Comparison of ENCODE assay signal across 9 mouse cellular contexts in genomic region chr5:28462741-28463590, GRCm38 (mm10). TPM values are rescaled to one million over a fixed set of nuclear protein-coding genes. Genes with fewer than 3 reads are reported as not detected.
A peak's percentile ranks its signal among the peaks of the same experiment; 100 is the strongest.
DNase-seq lines count a peak whose midpoint lies in the region; ATAC-seq lines count a peak whose summit lies in the region.
"Had no signal": no experiment of that assay in that cellular context is flagged by ENCODE, and none has a peak within 500 bp of the region (broad histone marks: within the 10 kb centered on the region; RNA-seq: fewer than 3 reads in every experiment).

No protein-coding gene starts in this region.

- peaks cover 100% of the 10 kb centered on the region for H3K27me3 ChIP-seq in forebrain, embryonic 10.5 days (ENCODE audit: poor library complexity, severe bottlenecking)
- H3K27me3 ChIP-seq in kidney, embryonic 14.5 days (ENCODE audit: control insufficient read depth, insufficient read depth, low read length), result peaks cover 100% of the 10 kb centered on the region
- peaks cover 91% of the 10 kb centered on the region for H3K27me3 ChIP-seq in midbrain, embryonic 15.5 days (replicated peaks)

- H3K4me3 ChIP-seq in forebrain, embryonic 10.5 days, result peak overlapping the region; percentile 58
- peak overlapping the region; percentile 50 for H3K4me3 ChIP-seq in kidney, embryonic 14.5 days (ENCODE audit: low read length)
- H3K4me3 ChIP-seq in midbrain, embryonic 15.5 days, result peak overlapping the region; percentile 64

- H3K4me2 ChIP-seq in kidney, embryonic 14.5 days (replicated peaks; ENCODE audit: low read depth, low read length), result peak overlapping the region; percentile 89
- peak overlapping the region; percentile 92 for H3K4me2 ChIP-seq in midbrain, embryonic 15.5 days

- ATAC-seq in kidney, embryonic 14.5 days (ENCODE audit: low FRiP score, low TSS enrichment), result no peak
- no peak for ATAC-seq in midbrain, embryonic 15.5 days (replicated peaks)
- no peak for ATAC-seq in activated CD4-positive, CD25-positive, alpha-beta regulatory T cell, adult 4 months

- under 1% methylated on average over 33 of the region's 33 CpGs for WGBS in forebrain, embryonic 10.5 days
- WGBS in kidney, embryonic 14.5 days, result 1% methylated on average over 33 of the region's 33 CpGs
- WGBS in midbrain, embryonic 15.5 days, result 2% methylated on average over 33 of the region's 33 CpGs

- no peaks in the 10 kb centered on the region for H3K36me3 ChIP-seq in forebrain, embryonic 10.5 days (replicated peaks)
- H3K36me3 ChIP-seq in kidney, embryonic 14.5 days (ENCODE audit: control insufficient read depth, insufficient read depth, low read length), result no peaks in the 10 kb centered on the region
- no peaks in the 10 kb centered on the region for H3K36me3 ChIP-seq in midbrain, embryonic 15.5 days (replicated peaks)

- no peaks in the 10 kb centered on the region for H3K9me3 ChIP-seq in forebrain, embryonic 10.5 days
- no peaks in the 10 kb centered on the region for H3K9me3 ChIP-seq in kidney, embryonic 14.5 days (ENCODE audit: control insufficient read depth, low read length)
- no peaks in the 10 kb centered on the region for H3K9me3 ChIP-seq in midbrain, embryonic 15.5 days

- peaks cover 87% of the 10 kb centered on the region for H3K4me1 ChIP-seq in forebrain, embryonic 10.5 days
- peaks cover 15% of the 10 kb centered on the region for H3K4me1 ChIP-seq in kidney, embryonic 14.5 days (ENCODE audit: control insufficient read depth, insufficient read depth, low read length)
- H3K4me1 ChIP-seq in midbrain, embryonic 15.5 days, result peaks cover 72% of the 10 kb centered on the region

- 0 out of 2 replicates have a peak overlapping the region, but pooled peaks have one; percentile 20 for H3K27ac ChIP-seq in forebrain, embryonic 10.5 days
- H3K27ac ChIP-seq in kidney, embryonic 14.5 days (ENCODE audit: low read depth, low read length), result peak overlapping the region; percentile 20; the same call in 1 of the 2 replicates
- no peak overlapping the region for H3K27ac ChIP-seq in midbrain, embryonic 15.5 days

- no peak overlapping the region for H3K9ac ChIP-seq in kidney, embryonic 14.5 days (ENCODE audit: low read depth, low read length)
- peak overlapping the region; percentile 4; the same call in 1 of the 2 replicates for H3K9ac ChIP-seq in midbrain, embryonic 15.5 days

- DNase-seq in adrenal gland, postnatal 36 days, result peak; percentile 29 to 52
- DNase-seq in adrenal gland, adult 8-10 months, result no peak
- DNase-seq in forebrain, embryonic 10.5 days (ENCODE audit: extremely low spot score, low spot score), result peak; percentile 27
- DNase-seq in spleen, postnatal 10 days (ENCODE audit: low spot score in 2 of 2), result no peak
- no peak for DNase-seq in cerebellum, adult 9-11 months

RNA-seq across cellular contexts. Expression of gene Shh, which starts 4.1 kb away (rescaled TPM):
- 10 to 100 TPM; 10.6 to 25.1 TPM for total RNA-seq in adrenal gland, postnatal 36 days (2021)
- total RNA-seq in adrenal gland, adult 8-10 months (2022), result 10 to 100 TPM; 15.7 to 31.6 (median 22.3) TPM
- 2.3 and 2.6 TPM in 2 replicates for polyA plus RNA-seq in forebrain, embryonic 10.5 days (2016; fragmentation: Nextera tagmentation; extraction: Ambion mirVana)
- 0.50 and 0.99 TPM in 2 replicates for polyA plus RNA-seq in kidney, embryonic 14.5 days (2014; fragmentation: Nextera tagmentation; extraction: Ambion mirVana)
- polyA plus RNA-seq in midbrain, embryonic 15.5 days (2015; fragmentation: Nextera tagmentation; extraction: Ambion mirVana), result 1.1 and 1.4 TPM in 2 replicates
- polyA plus RNA-seq in activated CD4-positive, CD25-positive, alpha-beta regulatory T cell, adult 4 months (2017; shearing (Covaris generic)), result not detected
- polyA plus RNA-seq: spleen, adult 2 months had no signal

Comparison
In these comparisons a context has a peak if more than half of its experiments do, and no peak if none do; other contexts are left out.
1. DNase-seq: peak in adrenal gland, postnatal 36 days (2 of 2) and forebrain, embryonic 10.5 days (single experiment); none in adrenal gland, adult 8-10 months (single experiment), spleen, postnatal 10 days (0 of 2) and cerebellum, adult 9-11 months (single experiment).
2. Peak in every context shown above with its lines, with median percentiles within 50 percentile points of each other: H3K4me3 ChIP-seq.